Mouse (Mus musculus): ENCODE data around the gene Slc26a9.

Gene Slc26a9

GRCm38 (mm10) chr1:131737269-131737668 lies 6.6 kb upstream of the Slc26a9 start:
- peak; percentile 85 for DNase-seq

DNA sequence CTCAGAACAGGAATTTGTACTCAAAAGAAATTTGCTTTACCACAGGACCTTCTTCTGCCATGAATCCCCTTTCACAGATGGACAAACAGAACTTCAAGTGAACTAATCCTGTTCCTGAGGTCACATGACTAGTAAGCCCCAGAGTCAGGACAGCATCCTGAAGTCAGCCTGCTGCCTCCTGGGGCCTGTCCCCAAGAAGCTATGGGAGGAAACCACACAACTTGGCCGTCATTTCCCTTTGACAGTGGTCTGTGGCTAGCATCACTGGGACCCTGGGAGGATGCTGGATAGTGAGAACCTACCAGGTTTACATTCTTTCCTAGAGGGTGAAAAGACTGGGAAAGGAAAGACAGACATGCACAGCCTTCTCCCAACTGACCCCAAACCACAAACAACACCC lies 5.1 kb upstream of the Slc26a9 start:
- DNase-seq, result no peak

- no peak for DNase-seq
Measured at GRCm38 (mm10) chr1:131739481-131740160, 4.2 kb upstream of the Slc26a9 start.

DNA sequence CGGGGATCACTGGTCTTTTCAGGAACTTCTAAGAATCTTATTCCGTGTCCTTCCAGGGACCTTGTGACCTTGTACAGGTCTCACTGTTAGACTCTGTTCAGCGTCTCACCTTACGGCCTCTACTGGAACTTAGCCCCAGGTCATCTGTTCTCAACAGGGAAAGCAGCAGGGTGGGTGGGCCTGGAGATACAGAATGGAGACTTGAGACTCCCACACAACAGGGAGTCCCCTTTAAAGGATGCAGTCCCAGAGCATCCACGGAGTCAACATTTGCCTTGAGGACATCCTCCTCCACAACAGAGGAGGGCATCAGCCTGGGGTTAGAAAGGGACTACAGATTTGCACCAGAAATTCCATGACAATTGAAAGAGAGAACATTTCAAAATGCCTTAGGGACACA lies 1.6 kb downstream of the Slc26a9 start:
- no peak for DNase-seq

- no peak for DNase-seq
Measured at GRCm38 (mm10) chr1:131747761-131748160, 3.9 kb downstream of the Slc26a9 start.

DNA sequence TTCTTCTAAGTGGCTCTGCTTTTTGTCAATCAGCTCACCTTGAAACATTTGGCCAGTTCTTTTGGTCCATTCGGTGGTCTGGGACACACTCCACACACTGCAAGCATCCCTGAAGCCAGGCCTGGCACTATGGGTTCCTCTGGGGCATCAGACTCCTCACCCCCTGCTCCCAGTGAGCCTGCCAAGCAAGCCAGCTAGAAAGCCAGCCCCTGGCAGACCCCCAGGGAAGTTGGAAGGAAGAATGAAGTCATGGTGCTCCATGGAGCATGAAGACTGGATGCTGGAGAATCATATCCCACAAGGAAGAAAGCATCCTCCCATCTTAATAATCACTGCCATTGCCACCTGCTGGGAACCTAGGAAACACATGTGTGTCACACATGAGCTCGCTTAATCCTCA lies 4.8 kb downstream of the Slc26a9 start:
- no peak for DNase-seq

GRCm38 (mm10) chr1:131749706-131750545 lies 6.1 kb downstream of the Slc26a9 start:
- DNase-seq, result no peak

DNA sequence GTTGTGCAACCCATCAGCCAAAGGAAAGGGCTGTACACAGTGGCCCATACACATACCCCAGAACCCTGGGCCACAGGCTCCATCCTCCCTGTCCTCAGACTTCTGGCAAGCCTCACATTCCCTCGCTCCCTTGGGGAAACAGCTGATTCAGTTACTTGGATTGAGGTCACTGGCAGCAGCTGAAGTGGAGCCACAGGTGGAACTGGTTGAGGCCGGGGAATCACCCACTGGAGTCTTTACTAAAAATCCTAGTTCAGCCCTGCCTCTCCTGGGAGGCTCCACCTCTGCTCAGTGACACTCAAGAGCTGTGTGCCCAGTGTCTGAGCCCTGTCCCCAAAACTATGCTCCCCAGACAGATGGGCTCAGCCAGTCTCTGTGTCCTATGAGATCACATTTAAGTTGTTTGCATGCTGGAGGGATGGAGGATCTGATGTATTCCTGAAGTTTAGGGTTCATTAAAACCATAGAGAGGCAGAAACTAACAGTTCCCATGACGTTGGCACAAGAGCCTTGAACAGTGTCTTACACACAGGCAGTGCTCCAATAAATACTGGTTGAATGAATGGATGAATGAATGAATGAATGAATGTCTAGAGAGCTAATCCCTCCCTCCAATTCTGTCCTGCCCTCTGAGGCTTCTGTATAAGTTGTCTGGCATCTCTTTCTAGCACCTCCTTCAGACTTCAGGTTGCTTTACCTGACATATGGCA lies 7.5 kb downstream of the Slc26a9 start:
- no peak for DNase-seq

DNA sequence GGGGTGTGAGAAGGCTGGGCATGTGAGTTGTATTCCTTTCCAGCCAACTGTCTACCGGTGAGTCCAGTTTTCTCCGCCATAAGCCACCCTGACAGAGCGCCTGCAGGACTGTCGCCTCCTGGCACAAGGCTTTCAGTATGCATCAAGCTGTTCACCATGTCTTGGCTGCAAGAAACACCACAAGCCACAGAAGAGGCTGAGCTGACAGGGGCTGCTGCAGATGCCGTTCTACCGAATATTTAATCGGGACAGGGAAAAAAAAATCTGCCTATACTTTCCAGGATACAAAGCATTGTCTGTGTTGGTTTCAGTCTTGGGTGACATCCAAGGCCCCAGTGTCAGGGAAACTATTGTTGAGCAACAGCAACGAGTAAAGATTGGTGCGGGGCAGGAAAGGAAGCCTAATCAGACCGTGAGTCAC lies 8.1 kb downstream of the Slc26a9 start:
- no peak for DNase-seq

GRCm38 (mm10) chr1:131754212-131754829 lies 10.5 kb downstream of the Slc26a9 start:
- no peak for DNase-seq

DNA sequence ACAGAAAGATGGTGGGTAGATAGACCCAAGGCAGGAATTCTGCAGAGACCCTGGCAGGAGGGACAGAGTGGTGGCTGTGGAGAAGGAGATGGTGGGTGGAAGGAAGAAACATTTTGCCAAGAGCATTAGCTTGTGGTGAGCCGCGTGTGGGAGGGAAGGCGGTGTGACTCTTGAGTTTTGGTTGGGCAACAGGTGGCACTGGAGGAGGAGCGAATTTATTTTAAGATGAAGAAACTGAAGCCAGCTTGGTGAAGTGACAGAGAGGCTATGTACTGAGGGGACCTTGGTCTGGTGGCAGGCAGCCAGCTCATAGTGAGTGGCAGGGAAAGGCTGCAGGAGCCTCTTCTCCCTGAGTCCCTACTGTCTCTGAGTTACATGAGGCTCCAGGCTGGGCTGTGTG lies 11.1 kb downstream of the Slc26a9 start:
- DNase-seq, result peak; percentile 28

DNA sequence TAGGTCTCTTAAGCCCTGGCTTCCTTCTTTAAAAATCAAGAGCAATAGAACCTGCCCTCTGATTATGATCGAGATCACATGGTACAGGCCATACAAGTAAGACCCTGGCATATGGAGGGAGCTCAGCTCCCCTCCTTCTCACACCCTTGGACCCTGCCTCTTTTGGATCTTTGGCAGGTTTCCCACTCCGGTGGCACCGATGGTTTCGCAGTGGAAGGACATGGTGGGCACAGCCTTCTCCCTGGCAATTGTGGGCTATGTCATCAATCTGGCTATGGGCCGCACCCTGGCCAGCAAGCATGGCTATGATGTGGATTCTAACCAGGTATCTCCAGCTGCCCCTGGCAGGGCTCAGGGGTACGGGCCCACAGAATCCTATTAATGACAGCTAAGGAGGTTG lies 13.4 kb downstream of the Slc26a9 start:
- DNase-seq, result no peak

GRCm38 (mm10) chr1:131758796-131759195 lies 15.0 kb downstream of the Slc26a9 start:
- no peak for DNase-seq

- DNase-seq, result no peak
Measured at GRCm38 (mm10) chr1:131759667-131760427, 16.0 kb downstream of the Slc26a9 start.

DNA sequence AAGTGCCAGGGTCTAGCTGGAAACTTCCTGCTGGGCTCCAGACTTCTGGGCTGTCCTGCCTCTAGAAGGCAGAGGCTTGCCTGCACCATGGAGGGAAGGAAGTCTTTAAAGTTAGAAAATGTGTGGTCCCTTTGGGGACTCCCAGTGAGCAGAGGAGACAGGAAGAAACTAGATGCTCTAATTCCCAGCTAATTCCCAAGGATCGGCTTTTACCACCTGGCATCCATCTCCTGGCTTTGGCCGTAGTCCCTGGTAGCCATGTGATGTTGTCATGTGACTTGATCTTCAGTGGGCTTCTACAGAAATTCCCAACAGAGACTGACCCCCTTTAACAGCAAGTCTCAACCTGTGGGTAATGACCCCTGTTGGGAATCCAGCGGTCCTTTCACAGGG lies 16.6 kb downstream of the Slc26a9 start:
- DNase-seq, result no peak

DNA sequence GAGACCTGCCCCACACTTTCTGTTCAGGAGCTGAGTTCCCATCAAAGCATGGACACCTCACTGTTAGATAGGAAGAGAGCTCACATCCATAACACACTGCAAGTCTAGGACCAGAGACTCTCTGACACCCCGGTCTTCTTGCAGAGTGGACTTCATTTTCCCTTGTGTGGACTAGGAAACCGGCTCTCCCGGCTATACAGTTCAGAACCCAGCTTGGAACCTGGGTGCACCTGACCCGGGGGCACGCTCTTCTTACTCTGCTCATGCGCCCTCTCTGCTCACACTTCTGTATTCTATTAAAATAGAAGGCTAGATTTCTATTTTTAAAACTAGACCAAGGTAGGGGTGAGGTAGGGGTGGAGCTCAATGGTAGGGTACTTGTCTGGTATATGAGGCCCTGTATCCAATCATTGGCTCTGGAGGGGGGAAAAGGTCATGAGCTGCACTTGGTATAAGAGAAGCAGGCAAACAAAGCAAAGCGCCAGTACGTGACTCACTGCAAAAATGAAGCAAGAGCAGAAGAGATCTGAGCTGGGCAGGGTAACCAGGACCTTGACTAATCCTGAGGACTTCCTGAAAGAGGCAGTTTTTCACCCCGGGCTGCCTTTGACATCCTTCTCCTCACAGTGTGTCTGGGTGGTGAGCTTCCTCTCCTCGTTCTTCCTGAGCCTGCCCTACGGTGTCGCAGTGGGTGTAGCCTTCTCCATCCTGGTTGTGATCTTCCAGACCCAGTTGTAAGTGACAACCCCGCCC lies 17.4 kb downstream of the Slc26a9 start:
- DNase-seq, result no peak

DNA sequence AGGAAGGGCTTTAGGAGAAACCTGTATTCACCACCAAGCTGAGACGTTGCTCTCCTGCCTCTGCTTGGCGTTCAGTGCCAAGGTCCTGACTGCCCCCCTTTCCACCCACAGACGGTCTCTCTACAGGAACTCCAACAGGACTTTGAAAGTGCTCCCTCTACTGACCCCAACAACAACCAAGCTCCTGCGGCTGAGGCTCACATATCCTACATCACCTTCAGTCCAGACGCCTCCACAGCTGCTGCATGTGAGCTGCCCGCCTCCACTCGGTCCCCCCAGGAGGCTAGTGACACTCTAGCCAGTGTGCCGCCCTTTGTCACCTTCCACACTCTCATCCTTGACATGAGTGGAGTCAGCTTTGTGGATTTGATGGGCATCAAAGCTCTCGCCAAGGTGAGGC lies 19.9 kb downstream of the Slc26a9 start:
- DNase-seq, result no peak

- DNase-seq, result no peak
Measured at GRCm38 (mm10) chr1:131764581-131765338, 20.9 kb downstream of the Slc26a9 start.

- peak; percentile 84 for DNase-seq
Measured at GRCm38 (mm10) chr1:131765357-131766001, 21.7 kb downstream of the Slc26a9 start.

DNA sequence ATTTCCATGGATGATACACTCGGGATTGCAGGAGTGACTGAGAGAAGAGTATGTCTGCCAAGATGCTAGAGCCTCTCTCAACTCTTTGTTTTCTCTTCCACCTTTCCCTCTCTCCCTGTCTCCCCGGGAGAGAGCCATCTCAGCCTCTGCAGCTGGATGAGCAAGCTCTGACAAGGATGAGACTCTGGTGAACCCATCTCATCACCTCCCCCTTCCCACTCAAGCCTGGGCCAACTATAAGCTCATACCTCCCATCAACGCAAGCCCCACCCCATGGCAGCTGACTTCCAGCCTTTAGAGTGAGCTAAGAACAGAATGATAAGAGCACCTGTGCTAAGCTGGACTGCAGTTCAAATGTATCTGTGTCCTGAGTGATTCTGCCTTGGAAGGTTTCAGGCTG lies 25.5 kb downstream of the Slc26a9 start:
- DNase-seq, result peak; percentile 1
